Mouse (Mus musculus): ENCODE measurements around the gene Eno3. TPM values are rescaled to one million over a fixed set of nuclear protein-coding genes. Genes with fewer than 3 reads are reported as not detected.

Gene Eno3
- polyA plus RNA-seq, 1 experiment from 2014 or later = 14.5 TPM

- Histone ChIP-seq H3K4me1 (ENCODE audit: control insufficient read depth, insufficient read depth, low read length) (peaks cover 13% of the 10 kb centered on the region), H3K27me3 (ENCODE audit: control insufficient read depth, insufficient read depth, low read length) (no peaks in the 10 kb centered on the region), H3K9me3 (ENCODE audit: control insufficient read depth, low read depth, low read length) (no peaks in the 10 kb centered on the region), H3K27ac (ENCODE audit: low read length) (peak overlapping the region; percentile 90), H3K36me3 (ENCODE audit: control insufficient read depth, insufficient read depth, low read length) (peaks cover 12% of the 10 kb centered on the region), H3K4me2 (replicated peaks; ENCODE audit: low read depth, low read length) (peak overlapping the region; percentile 87), H3K4me3 (ENCODE audit: low read depth, low read length) (peak overlapping the region; percentile 85), H3K9ac (replicated peaks; ENCODE audit: low read depth, low read length) (peak overlapping the region; percentile 74)
- 1% methylated on average over 16 of the region's 16 CpGs for WGBS
- peak; percentile 77 for ATAC-seq (ENCODE audit: insufficient number of reproducible peaks, insufficient read depth, low FRiP score, low read depth)
Observed at GRCm38 (mm10) chr11:70686901-70687566, 30.0 kb downstream of the Eno3 start.

GRCm38 (mm10) chr11:70687601-70688199, 30.7 kb downstream of the Eno3 start, which contains the start of gene Camta2:
Gene Camta2 (minus strand): TSS chr11:70688105.
- H3K36me3 ChIP-seq (ENCODE audit: control insufficient read depth, insufficient read depth, low read length) = peaks cover 8% of the 10 kb centered on the region
- H3K4me2 ChIP-seq (replicated peaks; ENCODE audit: low read depth, low read length) = peak within 1 kb of the TSS; percentile 87
- H3K9me3 ChIP-seq (ENCODE audit: control insufficient read depth, low read depth, low read length) = no peaks in the 10 kb centered on the region
- under 1% methylated on average over 55 of the region's 55 CpGs for WGBS
- peaks cover 9% of the 10 kb centered on the region for H3K4me1 ChIP-seq (ENCODE audit: control insufficient read depth, insufficient read depth, low read length)
- ATAC-seq (ENCODE audit: insufficient number of reproducible peaks, insufficient read depth, low FRiP score, low read depth) = peak; percentile 85
- H3K27ac ChIP-seq (ENCODE audit: low read length) = peak within 1 kb of the TSS; percentile 90
- peak within 1 kb of the TSS; percentile 74 for H3K9ac ChIP-seq (replicated peaks; ENCODE audit: low read depth, low read length)
- H3K27me3 ChIP-seq (ENCODE audit: control insufficient read depth, insufficient read depth, low read length) = no peaks in the 10 kb centered on the region
- peak within 1 kb of the TSS; percentile 85 for H3K4me3 ChIP-seq (ENCODE audit: low read depth, low read length)

GRCm38 (mm10) chr11:70688372-70688771, 31.4 kb downstream of the Eno3 start:
- Histone ChIP-seq H3K27ac (ENCODE audit: low read length) (peak overlapping the region; percentile 90), H3K4me1 (ENCODE audit: control insufficient read depth, insufficient read depth, low read length) (peaks cover 9% of the 10 kb centered on the region), H3K4me3 (ENCODE audit: low read depth, low read length) (peak overlapping the region; percentile 85), H3K36me3 (ENCODE audit: control insufficient read depth, insufficient read depth, low read length) (peaks cover 5% of the 10 kb centered on the region; the same call in 1 of the 2 replicates), H3K27me3 (ENCODE audit: control insufficient read depth, insufficient read depth, low read length) (no peaks in the 10 kb centered on the region), H3K9me3 (ENCODE audit: control insufficient read depth, low read depth, low read length) (no peaks in the 10 kb centered on the region), H3K4me2 (replicated peaks; ENCODE audit: low read depth, low read length) (peak overlapping the region; percentile 87), H3K9ac (replicated peaks; ENCODE audit: low read depth, low read length) (peak overlapping the region; percentile 74)
- 14% methylated on average over 8 of the region's 8 CpGs for WGBS
- no peak for ATAC-seq (ENCODE audit: insufficient number of reproducible peaks, insufficient read depth, low FRiP score, low read depth)

- Histone ChIP-seq H3K27me3 (ENCODE audit: control insufficient read depth, insufficient read depth, low read length) (no peaks in the 10 kb centered on the region), H3K9me3 (ENCODE audit: control insufficient read depth, low read depth, low read length) (no peaks in the 10 kb centered on the region), H3K4me3 (ENCODE audit: low read depth, low read length) (no peak overlapping the region), H3K9ac (replicated peaks; ENCODE audit: low read depth, low read length) (no peak overlapping the region), H3K4me2 (replicated peaks; ENCODE audit: low read depth, low read length) (no peak overlapping the region), H3K27ac (ENCODE audit: low read length) (no peak overlapping the region), H3K36me3 (ENCODE audit: control insufficient read depth, insufficient read depth, low read length) (peaks cover 5% of the 10 kb centered on the region; the same call in 1 of the 2 replicates), H3K4me1 (ENCODE audit: control insufficient read depth, insufficient read depth, low read length) (peaks cover 9% of the 10 kb centered on the region)
- no peak for ATAC-seq (ENCODE audit: insufficient number of reproducible peaks, insufficient read depth, low FRiP score, low read depth)
- WGBS = 41% methylated on average over 4 of the region's 4 CpGs
Observed at GRCm38 (mm10) chr11:70689578-70689977, 32.6 kb downstream of the Eno3 start.

GRCm38 (mm10) chr11:70693504-70693903, 36.5 kb downstream of the Eno3 start:
- Histone ChIP-seq H3K27me3 (ENCODE audit: control insufficient read depth, insufficient read depth, low read length) (no peaks in the 10 kb centered on the region), H3K9me3 (ENCODE audit: control insufficient read depth, low read depth, low read length) (no peaks in the 10 kb centered on the region), H3K4me1 (ENCODE audit: control insufficient read depth, insufficient read depth, low read length) (peaks cover 5% of the 10 kb centered on the region), H3K9ac (replicated peaks; ENCODE audit: low read depth, low read length) (no peak overlapping the region), H3K36me3 (ENCODE audit: control insufficient read depth, insufficient read depth, low read length) (no peaks in the 10 kb centered on the region), H3K27ac (ENCODE audit: low read length) (no peak overlapping the region), H3K4me3 (ENCODE audit: low read depth, low read length) (no peak overlapping the region), H3K4me2 (replicated peaks; ENCODE audit: low read depth, low read length) (no peak overlapping the region)
- WGBS = 71% methylated on average over 3 of the region's 3 CpGs
- ATAC-seq (ENCODE audit: insufficient number of reproducible peaks, insufficient read depth, low FRiP score, low read depth) = no peak

- Histone ChIP-seq H3K4me3 (ENCODE audit: low read depth, low read length) (no peak overlapping the region), H3K27me3 (ENCODE audit: control insufficient read depth, insufficient read depth, low read length) (no peaks in the 10 kb centered on the region), H3K36me3 (ENCODE audit: control insufficient read depth, insufficient read depth, low read length) (no peaks in the 10 kb centered on the region), H3K9ac (replicated peaks; ENCODE audit: low read depth, low read length) (no peak overlapping the region), H3K9me3 (ENCODE audit: control insufficient read depth, low read depth, low read length) (no peaks in the 10 kb centered on the region), H3K4me2 (replicated peaks; ENCODE audit: low read depth, low read length) (no peak overlapping the region), H3K27ac (ENCODE audit: low read length) (no peak overlapping the region), H3K4me1 (ENCODE audit: control insufficient read depth, insufficient read depth, low read length) (peaks cover 15% of the 10 kb centered on the region; the same call in 1 of the 2 replicates)
- ATAC-seq (ENCODE audit: insufficient number of reproducible peaks, insufficient read depth, low FRiP score, low read depth) = no peak
- 74% methylated on average over 3 of the region's 3 CpGs for WGBS
Observed at GRCm38 (mm10) chr11:70697376-70697775, 40.4 kb downstream of the Eno3 start.

GRCm38 (mm10) chr11:70699051-70699450, 42.0 kb downstream of the Eno3 start:
- Histone ChIP-seq H3K36me3 (ENCODE audit: control insufficient read depth, insufficient read depth, low read length) (peaks cover 10% of the 10 kb centered on the region), H3K4me2 (replicated peaks; ENCODE audit: low read depth, low read length) (no peak overlapping the region), H3K27ac (ENCODE audit: low read length) (no peak overlapping the region), H3K4me1 (ENCODE audit: control insufficient read depth, insufficient read depth, low read length) (peaks cover 18% of the 10 kb centered on the region; the same call in 1 of the 2 replicates), H3K9ac (replicated peaks; ENCODE audit: low read depth, low read length) (no peak overlapping the region), H3K27me3 (ENCODE audit: control insufficient read depth, insufficient read depth, low read length) (no peaks in the 10 kb centered on the region), H3K4me3 (ENCODE audit: low read depth, low read length) (no peak overlapping the region), H3K9me3 (ENCODE audit: control insufficient read depth, low read depth, low read length) (no peaks in the 10 kb centered on the region)
- no peak for ATAC-seq (ENCODE audit: insufficient number of reproducible peaks, insufficient read depth, low FRiP score, low read depth)
- WGBS = 76% methylated on average over 2 of the region's 2 CpGs

- Histone ChIP-seq H3K36me3 (ENCODE audit: control insufficient read depth, insufficient read depth, low read length) (peaks cover 19% of the 10 kb centered on the region), H3K4me1 (ENCODE audit: control insufficient read depth, insufficient read depth, low read length) (peaks cover 18% of the 10 kb centered on the region; the same call in 1 of the 2 replicates), H3K27ac (ENCODE audit: low read length) (peak within 1 kb of the TSS; percentile 94), H3K9ac (replicated peaks; ENCODE audit: low read depth, low read length) (peak within 1 kb of the TSS; percentile 92), H3K4me2 (replicated peaks; ENCODE audit: low read depth, low read length) (peak within 1 kb of the TSS; percentile 84), H3K4me3 (ENCODE audit: low read depth, low read length) (peak within 1 kb of the TSS; percentile 93), H3K9me3 (ENCODE audit: control insufficient read depth, low read depth, low read length) (no peaks in the 10 kb centered on the region), H3K27me3 (ENCODE audit: control insufficient read depth, insufficient read depth, low read length) (no peaks in the 10 kb centered on the region)
- peak; percentile 94 for ATAC-seq (ENCODE audit: insufficient number of reproducible peaks, insufficient read depth, low FRiP score, low read depth)
- 2% methylated on average over 55 of the region's 69 CpGs for WGBS
Observed at GRCm38 (mm10) chr11:70699722-70700556, 42.9 kb downstream of the Eno3 start, which contains the start of the genes Inca1 and Kif1c. Gene Inca1 (minus strand): TSS chr11:70700155. Gene Kif1c (plus strand): TSS chr11:70700548.
